In genomic region chr3:47817564-47817963, GRCm38 (mm10) we compare ENCODE assay signal across 27 mouse cellular contexts.
DNase-seq lines count a peak whose midpoint lies in the region; ATAC-seq and TF ChIP-seq lines count a peak whose summit lies in the region.
"Had no signal": no experiment of that assay in that cellular context is flagged by ENCODE, and none has a peak within 500 bp of the region (broad histone marks: within the 10 kb centered on the region; RNA-seq: fewer than 3 reads in every experiment).

No protein-coding gene starts in this region.

- no peak overlapping the region for H3K9ac ChIP-seq in forebrain, embryonic 14.5 days (ENCODE audit: low read length)
- no peak overlapping the region for H3K9ac ChIP-seq in forebrain, embryonic 11.5 days (ENCODE audit: low read length)
- no peak overlapping the region for H3K9ac ChIP-seq in midbrain, postnatal 0 days (replicated peaks; ENCODE audit: low read length, poor library complexity, severe bottlenecking)
- H3K9ac ChIP-seq in midbrain, embryonic 13.5 days (replicated peaks), result no peak overlapping the region
- no peak overlapping the region for H3K9ac ChIP-seq in forebrain, embryonic 15.5 days (replicated peaks)
- H3K9ac ChIP-seq: embryonic facial prominence, embryonic 13.5 days; heart, embryonic 13.5 days; kidney, embryonic 15.5 days; limb, embryonic 15.5 days; liver, embryonic 14.5 days; lung, embryonic 15.5 days had no signal

- H3K4me2 ChIP-seq in forebrain, embryonic 14.5 days (ENCODE audit: low read length), result no peak overlapping the region
- no peak overlapping the region for H3K4me2 ChIP-seq in forebrain, embryonic 11.5 days (ENCODE audit: low read depth, low read length, severe bottlenecking)
- no peak overlapping the region for H3K4me2 ChIP-seq in midbrain, postnatal 0 days (ENCODE audit: low read depth, low read length, poor library complexity, severe bottlenecking)
- H3K4me2 ChIP-seq in midbrain, embryonic 13.5 days (replicated peaks), result no peak overlapping the region
- no peak overlapping the region for H3K4me2 ChIP-seq in forebrain, embryonic 15.5 days (replicated peaks)
- H3K4me2 ChIP-seq: embryonic facial prominence, embryonic 13.5 days; heart, embryonic 13.5 days; kidney, embryonic 15.5 days; limb, embryonic 15.5 days; lung, embryonic 15.5 days had no signal

- DNase-seq in forebrain, embryonic 14.5 days (ENCODE audit: low spot score), result peak; percentile 42
- no peak for DNase-seq in forebrain, embryonic 11.5 days (ENCODE audit: low spot score)
- DNase-seq in midbrain, postnatal 0 days (ENCODE audit: low spot score), result peak; percentile 33
- peak; percentile 78 for DNase-seq in retina, postnatal 1 day
- DNase-seq in T-cell, adult 2 months (ENCODE audit: low spot score), result no peak
- DNase-seq in limb, embryonic 10.5 days (ENCODE audit: low spot score), result no peak
- DNase-seq: adrenal gland, adult 2 months; cerebellum, adult 18-20 months; cerebellum, postnatal 14 days; heart, adult 2 months; heart, postnatal 14 days; kidney, adult 11 months; kidney, postnatal 36 days; lung, postnatal 36 days; thymus, adult 18-20 months; thymus, postnatal 36 days had no signal

- H3K4me3 ChIP-seq in forebrain, embryonic 14.5 days (ENCODE audit: low read depth, low read length), result no peak overlapping the region
- no peak overlapping the region for H3K4me3 ChIP-seq in forebrain, embryonic 11.5 days (ENCODE audit: low read depth, low read length)
- no peak overlapping the region for H3K4me3 ChIP-seq in midbrain, postnatal 0 days (ENCODE audit: low read depth, low read length)
- no peak overlapping the region for H3K4me3 ChIP-seq in midbrain, embryonic 13.5 days (replicated peaks)
- H3K4me3 ChIP-seq in forebrain, embryonic 15.5 days, result no peak overlapping the region
- H3K4me3 ChIP-seq in limb, embryonic 10.5 days, result no peak overlapping the region
- H3K4me3 ChIP-seq: embryonic facial prominence, embryonic 13.5 days; heart, adult 2 months; heart, embryonic 13.5 days; kidney, embryonic 15.5 days; left cerebral cortex, adult 2 months; limb, embryonic 15.5 days; lung, embryonic 15.5 days; megakaryocyte, embryonic 14.5 days had no signal

- H3K27me3 ChIP-seq in forebrain, embryonic 14.5 days (replicated peaks; ENCODE audit: control insufficient read depth, insufficient read depth, low read length), result no peaks in the 10 kb centered on the region
- H3K27me3 ChIP-seq in forebrain, embryonic 11.5 days (ENCODE audit: control insufficient read depth, insufficient read depth, low read length), result no peaks in the 10 kb centered on the region
- H3K27me3 ChIP-seq in midbrain, postnatal 0 days (ENCODE audit: insufficient read depth, low read length), result no peaks in the 10 kb centered on the region
- no peaks in the 10 kb centered on the region for H3K27me3 ChIP-seq in midbrain, embryonic 13.5 days
- no peaks in the 10 kb centered on the region for H3K27me3 ChIP-seq in forebrain, embryonic 15.5 days
- H3K27me3 ChIP-seq in limb, embryonic 10.5 days (ENCODE audit: low read depth, poor library complexity, severe bottlenecking), result no peaks in the 10 kb centered on the region
- H3K27me3 ChIP-seq: embryonic facial prominence, embryonic 13.5 days; heart, embryonic 13.5 days; kidney, embryonic 15.5 days; limb, embryonic 15.5 days; lung, embryonic 15.5 days; megakaryocyte, embryonic 14.5 days; Patski had no signal

- H3K36me3 ChIP-seq in forebrain, embryonic 14.5 days (ENCODE audit: control insufficient read depth, insufficient read depth, low read length), result no peaks in the 10 kb centered on the region
- H3K36me3 ChIP-seq in forebrain, embryonic 11.5 days (ENCODE audit: control insufficient read depth, insufficient read depth, low read length), result no peaks in the 10 kb centered on the region
- H3K36me3 ChIP-seq in midbrain, postnatal 0 days (ENCODE audit: insufficient read depth, low read length), result no peaks in the 10 kb centered on the region
- no peaks in the 10 kb centered on the region for H3K36me3 ChIP-seq in midbrain, embryonic 13.5 days
- H3K36me3 ChIP-seq in forebrain, embryonic 15.5 days, result no peaks in the 10 kb centered on the region
- H3K36me3 ChIP-seq in limb, embryonic 10.5 days, result no peaks in the 10 kb centered on the region
- H3K36me3 ChIP-seq: embryonic facial prominence, embryonic 13.5 days; heart, embryonic 13.5 days; kidney, embryonic 15.5 days; limb, embryonic 15.5 days; lung, embryonic 15.5 days had no signal

- no peaks in the 10 kb centered on the region for H3K4me1 ChIP-seq in forebrain, embryonic 14.5 days (ENCODE audit: control insufficient read depth, insufficient read depth, low read length)
- no peaks in the 10 kb centered on the region for H3K4me1 ChIP-seq in forebrain, embryonic 11.5 days (replicated peaks; ENCODE audit: control insufficient read depth, insufficient read depth, low read length)
- H3K4me1 ChIP-seq in midbrain, postnatal 0 days (ENCODE audit: insufficient read depth, low read length), result no peaks in the 10 kb centered on the region
- H3K4me1 ChIP-seq in midbrain, embryonic 13.5 days (replicated peaks), result no peaks in the 10 kb centered on the region
- H3K4me1 ChIP-seq in forebrain, embryonic 15.5 days, result no peaks in the 10 kb centered on the region
- H3K4me1 ChIP-seq in limb, embryonic 10.5 days, result no peaks in the 10 kb centered on the region
- H3K4me1 ChIP-seq: embryonic facial prominence, embryonic 13.5 days; heart, embryonic 13.5 days; kidney, embryonic 15.5 days; limb, embryonic 15.5 days; lung, embryonic 15.5 days; megakaryocyte, embryonic 14.5 days had no signal

- no peak overlapping the region; the same call in 1 of the 2 replicates for H3K27ac ChIP-seq in forebrain, embryonic 14.5 days (ENCODE audit: low read depth, low read length)
- H3K27ac ChIP-seq in forebrain, embryonic 11.5 days (ENCODE audit: low read depth, low read length), result no peak overlapping the region
- no peak overlapping the region for H3K27ac ChIP-seq in midbrain, postnatal 0 days (ENCODE audit: low read depth, low read length)
- no peak overlapping the region for H3K27ac ChIP-seq in midbrain, embryonic 13.5 days
- H3K27ac ChIP-seq in forebrain, embryonic 15.5 days (replicated peaks), result no peak overlapping the region
- H3K27ac ChIP-seq in limb, embryonic 10.5 days, result no peak overlapping the region
- H3K27ac ChIP-seq: embryonic facial prominence, embryonic 13.5 days; heart, adult 2 months; heart, embryonic 13.5 days; kidney, embryonic 15.5 days; left cerebral cortex, adult 2 months; limb, embryonic 15.5 days; liver, embryonic 14.5 days; lung, embryonic 15.5 days had no signal

- H3K9me3 ChIP-seq in forebrain, embryonic 14.5 days (replicated peaks; ENCODE audit: control insufficient read depth, low read length), result 0 out of 2 replicates have a peak, but pooled peaks cover 3% of the 10 kb centered on the region
- no peaks in the 10 kb centered on the region for H3K9me3 ChIP-seq in forebrain, embryonic 11.5 days (ENCODE audit: control insufficient read depth, low read length)
- H3K9me3 ChIP-seq in midbrain, postnatal 0 days (ENCODE audit: low read length), result no peaks in the 10 kb centered on the region
- no peaks in the 10 kb centered on the region for H3K9me3 ChIP-seq in midbrain, embryonic 13.5 days
- no peaks in the 10 kb centered on the region for H3K9me3 ChIP-seq in forebrain, embryonic 15.5 days
- no peaks in the 10 kb centered on the region for H3K9me3 ChIP-seq in limb, embryonic 10.5 days (replicated peaks)
- H3K9me3 ChIP-seq: embryonic facial prominence, embryonic 13.5 days; kidney, embryonic 15.5 days; limb, embryonic 15.5 days; lung, embryonic 15.5 days had no signal

- 66% methylated on average over 4 of the region's 4 CpGs for WGBS in forebrain, embryonic 14.5 days
- WGBS in forebrain, embryonic 11.5 days, result 87% methylated on average over 4 of the region's 4 CpGs
- WGBS in midbrain, postnatal 0 days, result 76% methylated on average over 4 of the region's 4 CpGs
- 84% methylated on average over 4 of the region's 4 CpGs for WGBS in midbrain, embryonic 13.5 days
- WGBS in forebrain, embryonic 15.5 days, result 56% methylated on average over 4 of the region's 4 CpGs
- 90% methylated on average over 4 of the region's 4 CpGs for WGBS in limb, embryonic 10.5 days

- peak; percentile 61 for ATAC-seq in forebrain, embryonic 14.5 days
- ATAC-seq in forebrain, embryonic 11.5 days (replicated peaks; ENCODE audit: low FRiP score), result no peak
- no peak for ATAC-seq in midbrain, postnatal 0 days (ENCODE audit: low FRiP score)
- no peak for ATAC-seq in midbrain, embryonic 13.5 days
- ATAC-seq in forebrain, embryonic 15.5 days (replicated peaks), result 0 out of 2 replicates have a peak, but pooled peaks have one; percentile 26
- ATAC-seq: Patski had no signal

- TF ChIP-seq CTCF in midbrain, postnatal 0 days (IDR thresholded peaks at IDR 0.05), result no peak

Comparison
In these comparisons a context has a peak if more than half of its experiments do, and no peak if none do; other contexts are left out.
1. ATAC-seq: peak in forebrain, embryonic 14.5 days (single experiment) and forebrain, embryonic 15.5 days (single experiment); none in forebrain, embryonic 11.5 days (single experiment), midbrain, postnatal 0 days (single experiment) and midbrain, embryonic 13.5 days (single experiment).
2. DNase-seq: peak in forebrain, embryonic 14.5 days (single experiment), midbrain, postnatal 0 days (single experiment) and retina, postnatal 1 day (single experiment); none in forebrain, embryonic 11.5 days (single experiment), T-cell, adult 2 months (single experiment) and limb, embryonic 10.5 days (single experiment).